Mouse (Mus musculus): ENCODE measurements at regions not wholly inside any gene's neighbourhood (a gene's known extent, or its start where the extent isn't known, plus 50 kb on each side); places are given as distances from the start of the nearest gene placed in this dataset.

DNA sequence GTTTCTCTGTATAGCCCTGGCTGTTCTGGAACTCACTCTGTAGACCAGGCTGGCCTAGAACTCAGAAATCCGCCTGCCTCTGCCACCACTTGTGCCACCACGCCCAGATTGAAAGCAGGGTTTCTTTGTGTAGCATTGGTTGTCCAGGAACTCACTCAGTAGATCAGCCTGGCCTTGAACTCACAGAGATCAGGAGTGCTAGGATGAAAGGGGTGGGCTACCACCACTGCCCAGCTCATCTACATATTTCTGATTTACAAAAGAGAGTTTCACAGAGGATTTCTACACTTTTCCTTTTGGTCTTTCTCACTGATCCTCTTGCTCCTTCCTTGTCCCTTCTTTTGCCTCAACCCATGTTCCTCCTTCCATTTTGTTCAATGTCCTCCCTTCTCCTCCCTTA lies 53.1 kb upstream of the Lbx1 start:
- DNase-seq (ENCODE audit: low spot score) = no peak

DNA sequence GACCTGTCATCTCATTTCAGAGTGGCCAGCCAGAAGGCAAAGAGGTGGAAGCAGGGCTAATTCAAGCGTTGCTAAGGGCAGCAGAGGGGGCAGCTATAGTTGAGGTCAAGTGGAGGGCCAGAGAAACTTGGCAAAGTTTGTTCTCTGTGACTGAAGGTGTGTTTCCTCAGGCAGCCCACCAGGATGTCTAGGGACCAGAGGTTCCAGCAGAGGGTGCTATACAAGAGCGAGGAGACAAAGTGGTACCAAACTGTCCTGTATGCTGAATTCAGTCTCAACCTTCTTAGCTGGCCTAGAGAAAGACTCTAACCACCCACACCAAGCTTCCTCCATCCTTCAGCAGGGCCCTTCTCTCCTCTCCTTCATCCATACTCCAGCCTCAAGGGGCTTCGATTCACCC lies 62.2 kb upstream of the Lbx1 start:
- no peak for DNase-seq (ENCODE audit: low spot score)

DNA sequence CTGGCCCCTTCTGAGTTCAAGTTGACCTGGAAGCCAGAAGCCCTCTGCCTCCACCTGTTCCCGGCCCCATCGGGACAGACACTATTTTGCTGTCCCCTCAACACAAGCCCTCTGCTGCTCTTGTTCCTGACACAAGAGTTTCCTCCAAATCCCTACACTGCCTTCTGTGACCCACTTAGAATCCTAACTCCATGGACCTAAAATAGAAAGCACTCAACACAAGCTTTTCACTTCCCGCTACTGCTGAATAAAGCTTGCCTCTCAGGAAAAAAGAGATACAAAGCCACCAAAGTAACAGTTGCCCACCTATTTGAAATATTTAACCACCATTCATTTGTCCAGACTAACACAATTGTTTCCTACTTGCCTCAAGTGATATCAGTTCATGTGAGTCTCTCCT lies 63.7 kb upstream of the Lbx1 start:
- DNase-seq (ENCODE audit: low spot score) = no peak

DNA sequence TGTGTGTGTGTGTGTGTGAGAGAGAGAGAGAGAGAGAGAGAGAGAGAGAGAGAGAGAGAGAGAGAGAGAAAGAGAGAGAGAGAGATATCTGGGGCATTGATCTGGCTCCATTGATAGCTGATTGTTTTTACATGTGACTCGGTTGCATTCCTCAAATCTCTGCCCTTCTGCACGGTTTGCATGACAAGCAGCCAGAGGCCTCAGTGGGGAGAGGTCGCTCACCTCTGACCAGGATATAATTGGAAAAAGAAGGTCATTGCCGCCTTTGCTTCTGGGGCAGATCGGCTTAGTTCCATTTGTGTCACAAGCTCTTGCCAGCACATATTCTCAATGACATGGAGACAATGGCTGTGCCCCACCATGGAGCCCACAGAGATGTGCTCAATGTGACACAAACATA lies 63.8 kb upstream of the Btrc start:
- DNase-seq (ENCODE audit: low spot score) = no peak

DNA sequence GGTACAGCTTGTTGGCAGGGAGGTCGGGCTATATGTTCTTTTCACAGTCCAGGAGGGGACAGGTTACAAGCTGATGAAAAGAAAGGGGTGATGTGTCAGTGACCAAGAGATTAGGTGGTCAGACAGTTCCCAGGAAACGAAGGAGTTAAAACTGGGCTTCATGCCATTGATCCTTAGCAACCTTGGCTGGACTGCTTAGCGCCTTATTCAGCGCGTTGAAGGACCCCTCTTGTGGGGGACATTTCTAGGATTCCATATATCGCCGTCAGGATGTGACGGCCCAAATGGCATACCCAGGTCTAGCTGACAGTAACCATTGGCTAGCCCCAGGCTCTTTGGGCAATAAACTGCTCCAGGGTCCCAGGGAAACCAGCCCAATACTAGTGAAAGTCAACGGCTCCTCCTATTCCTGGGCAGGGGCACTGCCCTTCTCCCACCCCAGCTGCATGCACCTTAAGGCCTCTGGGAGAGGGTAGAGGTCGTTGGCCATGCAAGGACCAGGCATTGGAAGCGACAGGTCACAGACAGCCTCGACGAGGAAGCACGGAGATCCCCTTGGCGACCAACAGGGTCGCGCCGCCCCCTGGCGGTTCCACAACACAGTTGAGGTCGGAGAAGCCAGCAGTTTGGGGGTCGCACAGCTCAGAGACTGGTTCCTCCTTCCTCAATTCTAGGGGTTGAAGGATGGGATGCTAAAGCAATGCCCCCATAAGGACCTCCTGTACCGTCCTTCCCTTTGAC lies 62.7 kb upstream of the Btrc start:
- DNase-seq (ENCODE audit: low spot score) = no peak

DNA sequence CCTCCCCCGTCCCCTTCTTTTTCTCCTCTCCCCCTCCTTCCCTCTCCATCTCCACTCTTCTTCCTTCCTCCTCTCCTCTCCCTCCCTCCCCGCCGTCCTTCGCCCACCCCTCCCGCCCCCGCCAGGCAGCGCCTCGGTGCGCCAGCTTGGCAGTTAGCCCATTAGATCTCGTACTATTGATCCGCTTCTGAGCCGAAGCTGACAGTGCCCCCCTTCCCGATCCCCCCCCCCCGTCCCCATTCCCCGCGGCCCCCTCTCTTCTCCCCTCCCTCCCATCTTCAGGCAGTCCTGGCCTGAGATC lies 62.2 kb upstream of the Btrc start:
- no peak for DNase-seq (ENCODE audit: low spot score)

DNA sequence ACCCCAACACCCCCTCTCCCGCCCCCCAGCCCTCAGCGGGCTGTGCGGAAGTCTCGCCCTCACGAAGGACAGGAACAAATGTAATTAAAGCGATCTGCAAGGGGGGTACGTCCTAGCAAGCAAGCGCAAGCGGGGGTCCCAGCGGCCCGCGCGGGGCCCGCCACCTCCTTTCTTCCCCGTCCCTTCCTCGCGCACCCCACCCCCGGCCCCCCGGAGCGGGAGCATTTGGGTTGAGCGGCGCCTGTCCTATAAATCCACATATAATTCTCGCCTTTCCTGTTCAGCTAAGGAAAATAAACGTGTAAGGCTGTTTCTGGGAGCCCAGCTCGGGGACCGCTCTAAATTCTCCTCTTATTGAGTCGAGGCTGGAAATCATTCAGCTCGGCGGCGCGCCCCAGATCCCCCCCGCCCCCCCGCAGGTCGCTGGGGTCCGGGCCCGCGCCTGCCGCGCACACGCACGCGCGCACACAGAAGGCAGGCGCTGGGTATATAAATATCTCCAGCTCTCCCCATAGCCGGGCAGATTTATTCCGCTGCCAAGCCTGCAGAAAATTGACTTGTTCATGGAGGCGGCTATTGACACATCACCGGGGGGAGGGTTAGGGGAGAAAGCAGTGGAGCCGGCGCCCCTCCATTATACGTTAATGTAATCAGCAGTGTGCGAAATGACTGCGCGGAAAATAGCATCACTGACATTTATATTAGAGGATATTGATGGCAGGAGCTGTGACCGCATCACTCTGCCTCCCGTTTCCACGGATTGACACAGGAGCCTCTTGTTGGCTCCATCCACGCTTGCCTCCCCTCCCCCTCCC lies 61.6 kb upstream of the Btrc start:
- DNase-seq (ENCODE audit: low spot score) = peak; percentile 79

DNA sequence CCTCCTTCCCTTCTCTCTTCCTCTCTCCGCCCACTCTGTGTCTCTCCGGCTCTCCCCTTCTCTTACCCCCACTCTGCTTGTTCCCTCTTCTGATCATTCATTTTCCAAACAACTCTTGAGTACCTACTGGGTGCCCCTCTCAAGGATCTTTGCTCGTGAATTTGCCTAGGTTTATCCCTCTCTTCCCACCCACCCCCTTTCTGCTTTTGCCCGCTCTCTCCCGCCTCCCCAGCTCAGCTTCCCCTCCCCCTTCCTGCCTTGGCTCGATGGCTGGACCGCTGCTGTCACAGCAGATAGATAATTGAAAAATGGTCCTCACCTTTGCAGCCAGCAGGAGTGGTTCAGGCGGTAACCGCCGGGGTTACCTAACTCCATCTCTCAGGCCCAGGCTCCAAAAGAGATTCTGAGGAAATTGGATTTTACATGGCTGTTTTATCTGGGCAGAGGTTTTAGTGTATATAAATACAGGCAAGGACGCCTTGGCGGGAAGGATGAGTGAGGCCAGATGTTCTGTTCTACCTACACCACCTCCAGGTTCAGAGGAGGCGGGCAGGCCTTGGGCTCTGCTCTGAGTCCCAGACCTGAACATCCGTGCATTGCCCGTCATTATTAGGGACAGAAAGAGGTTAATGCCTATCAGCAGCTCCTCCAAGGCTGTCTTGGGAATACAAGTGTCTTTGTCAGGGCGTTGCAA lies 60.8 kb upstream of the Btrc start:
- no peak for DNase-seq (ENCODE audit: low spot score)

DNA sequence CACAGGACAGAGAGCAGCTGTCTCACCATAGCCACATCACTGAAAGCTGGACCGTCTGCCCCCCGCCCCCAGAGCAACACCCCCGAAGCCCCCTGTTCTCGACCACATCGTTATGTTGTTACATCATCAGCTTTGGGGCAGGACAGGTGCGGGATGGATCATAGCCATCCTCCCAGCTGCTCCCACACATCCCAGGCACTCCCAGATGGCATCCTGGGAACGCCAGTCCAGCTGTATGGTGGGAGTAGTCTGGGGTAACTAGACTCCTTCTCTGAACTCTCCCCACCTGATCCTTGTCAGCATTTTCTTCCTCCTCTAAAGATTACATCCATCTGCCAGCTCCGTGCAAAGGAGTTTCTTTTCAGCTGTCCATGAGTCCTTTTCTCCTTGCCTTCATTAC lies 59.0 kb upstream of the Btrc start:
- DNase-seq (ENCODE audit: low spot score) = peak; percentile 51

DNA sequence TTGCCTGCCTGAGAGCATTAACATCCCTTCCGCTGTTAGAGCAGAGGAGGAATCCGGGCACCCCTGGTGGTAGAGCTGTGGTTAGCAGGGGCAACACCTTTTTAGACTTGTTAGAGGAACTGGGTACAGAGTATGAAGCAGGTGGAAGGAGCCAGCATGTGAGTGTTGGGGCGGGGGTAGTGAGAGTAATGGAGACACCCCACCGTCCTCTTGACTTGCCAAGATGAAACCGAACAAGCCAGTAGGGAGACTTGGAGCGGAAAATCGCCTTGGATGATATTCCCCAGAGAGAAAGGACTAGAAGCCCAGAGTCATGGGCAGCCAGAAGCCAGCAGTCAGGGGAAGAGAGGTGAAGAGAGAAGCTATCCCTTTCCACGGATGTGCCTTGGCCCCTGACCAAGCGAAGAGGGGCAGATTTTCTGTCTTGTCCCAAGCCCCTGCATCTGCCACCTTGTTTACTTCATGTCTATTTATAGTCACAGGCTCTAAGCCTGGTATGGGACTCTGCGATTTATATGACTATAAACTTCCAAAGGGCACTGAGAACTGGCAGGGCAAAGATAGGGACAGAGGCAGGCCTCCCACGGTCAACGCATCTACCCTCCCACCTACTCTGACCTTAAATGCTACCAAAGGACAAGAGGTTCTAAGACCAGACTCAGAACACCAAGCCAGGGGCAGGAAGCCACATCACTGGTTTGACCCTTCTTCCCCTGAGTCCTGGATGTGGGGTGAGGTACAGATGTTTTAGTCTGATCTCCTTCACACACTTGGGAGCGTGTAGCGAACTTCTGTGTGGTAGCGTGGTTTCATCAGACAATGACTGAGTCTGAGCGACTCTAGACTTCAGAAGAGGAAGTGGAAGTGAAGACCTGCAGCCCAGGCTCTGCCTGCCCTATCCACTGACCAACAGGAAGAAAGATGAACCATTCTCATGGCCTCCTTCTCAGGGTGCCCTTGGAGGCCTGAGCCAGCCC lies 55.9 kb upstream of the Btrc start:
- DNase-seq (ENCODE audit: low spot score) = no peak

DNA sequence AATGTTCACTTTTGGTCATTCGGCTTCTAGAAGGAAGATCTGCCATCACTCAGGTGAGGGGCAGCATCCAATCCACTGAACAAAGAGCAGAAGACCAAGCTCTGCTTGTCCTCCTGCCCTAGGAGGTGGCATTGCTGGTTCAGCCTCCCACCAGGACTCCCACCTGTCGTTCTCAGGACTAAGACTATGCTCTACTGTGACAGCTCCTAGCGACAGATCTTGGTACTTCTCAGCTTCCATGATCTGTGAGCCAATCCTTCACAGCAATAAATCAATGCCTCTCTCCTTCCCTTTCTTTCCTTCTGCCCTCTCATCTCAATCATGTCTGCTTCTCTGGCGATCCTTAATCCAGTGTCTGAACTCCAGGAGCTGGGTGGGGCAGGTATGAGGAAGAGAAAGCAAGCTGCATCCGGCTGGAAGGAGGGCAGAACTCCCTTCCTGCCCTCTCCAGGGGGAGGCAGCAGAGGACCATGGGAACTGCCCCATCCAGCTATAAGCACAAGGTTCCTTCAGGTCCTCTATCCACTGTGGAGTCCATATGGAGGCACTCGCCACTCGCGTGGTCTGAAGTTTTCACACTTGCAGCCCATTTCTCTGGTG lies 54.8 kb upstream of the Btrc start:
- no peak for DNase-seq (ENCODE audit: low spot score)

DNA sequence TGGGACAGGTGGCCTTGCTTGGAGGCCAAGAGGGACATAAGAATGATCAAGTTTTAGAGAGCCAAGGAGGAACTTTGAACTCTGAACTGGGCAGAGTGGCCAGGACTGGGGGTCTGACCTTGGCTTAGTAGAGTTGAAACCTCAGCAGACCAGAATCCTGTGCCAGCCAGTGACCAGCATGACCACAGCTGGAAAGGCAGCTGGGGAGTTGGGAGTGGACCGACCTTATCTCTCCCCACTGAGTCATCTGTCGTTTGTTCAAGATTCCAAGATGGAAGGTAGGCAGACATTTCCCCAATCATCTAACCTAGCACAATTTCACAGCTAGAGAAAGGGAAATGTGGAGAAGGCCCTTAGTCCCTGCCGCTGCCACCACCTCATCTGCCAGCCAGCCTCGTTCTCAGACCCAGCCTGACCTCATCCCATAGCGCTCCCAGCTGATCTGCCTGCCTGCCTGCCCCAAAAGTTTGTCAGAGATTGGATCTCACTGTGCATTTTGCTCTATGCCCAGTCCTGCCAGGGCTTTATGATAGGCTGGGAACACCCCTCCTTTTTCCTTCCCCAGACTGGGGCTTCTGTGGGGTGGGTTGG lies 53.1 kb upstream of the Btrc start:
- DNase-seq (ENCODE audit: low spot score) = no peak

DNA sequence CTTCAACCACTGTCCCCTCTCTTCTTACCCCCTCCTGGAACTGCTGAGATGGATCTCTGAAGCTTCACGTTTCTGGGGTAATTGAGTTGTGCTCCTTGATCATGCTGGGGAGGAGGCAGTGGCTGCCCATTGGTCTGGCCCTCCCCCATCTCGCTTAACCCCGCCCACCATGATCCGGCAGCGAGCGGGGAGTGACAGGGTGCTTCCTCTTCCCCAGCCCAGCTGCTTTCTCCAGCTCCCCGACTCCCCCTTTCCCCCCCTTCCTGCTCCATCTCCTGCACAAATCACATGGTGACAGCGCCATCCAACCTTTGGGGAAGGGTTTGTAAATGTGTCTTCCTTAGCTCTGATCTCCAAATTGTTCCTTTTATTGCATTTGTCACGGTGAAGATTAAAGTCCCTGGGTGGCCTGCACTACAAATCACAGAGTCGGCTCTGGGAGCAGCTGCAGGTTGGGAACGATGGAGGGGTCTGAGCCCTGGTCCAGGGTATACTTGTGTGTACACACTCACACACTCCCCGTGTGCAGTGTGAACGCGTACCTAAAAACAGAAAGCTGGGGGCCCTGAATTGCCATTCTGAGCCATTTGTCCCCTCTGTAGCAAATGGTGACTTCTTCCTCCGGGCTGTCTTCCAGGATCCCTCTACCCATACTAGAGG lies 52.5 kb upstream of the Btrc start:
- peak; percentile 59 for DNase-seq (ENCODE audit: low spot score)

DNA sequence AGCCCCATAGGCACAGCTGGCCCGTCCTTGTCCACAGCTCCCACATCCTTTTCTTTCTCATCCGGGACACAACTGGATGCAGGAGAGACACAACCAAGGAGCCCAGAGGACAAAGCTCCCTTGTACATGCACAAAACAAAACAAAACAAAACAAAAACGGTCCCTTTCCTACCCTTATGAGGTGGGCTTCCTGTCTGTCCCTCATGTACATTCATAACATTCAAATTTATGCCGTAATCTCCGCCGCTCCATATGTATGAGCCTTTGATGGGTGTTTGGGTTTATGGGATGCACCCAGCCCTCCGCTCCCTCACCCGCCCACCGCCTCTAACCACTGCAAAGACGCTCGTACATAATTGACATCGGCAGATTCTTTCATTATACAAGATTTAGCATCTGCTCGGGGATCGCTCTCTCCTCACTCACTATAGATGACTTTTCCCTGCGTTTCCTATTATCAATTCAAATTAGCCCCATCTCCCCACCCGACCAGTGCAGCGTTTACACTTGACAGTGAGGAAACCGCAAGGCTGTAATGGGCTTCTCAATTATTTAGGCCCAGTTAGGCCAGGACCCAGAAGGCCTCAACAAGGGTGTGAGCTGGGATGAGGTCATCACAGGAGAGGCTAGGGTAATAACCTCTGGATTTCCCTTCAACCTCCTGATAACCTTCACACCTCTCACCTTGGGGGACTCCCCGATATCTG lies 51.5 kb upstream of the Btrc start:
- DNase-seq (ENCODE audit: low spot score) = no peak

DNA sequence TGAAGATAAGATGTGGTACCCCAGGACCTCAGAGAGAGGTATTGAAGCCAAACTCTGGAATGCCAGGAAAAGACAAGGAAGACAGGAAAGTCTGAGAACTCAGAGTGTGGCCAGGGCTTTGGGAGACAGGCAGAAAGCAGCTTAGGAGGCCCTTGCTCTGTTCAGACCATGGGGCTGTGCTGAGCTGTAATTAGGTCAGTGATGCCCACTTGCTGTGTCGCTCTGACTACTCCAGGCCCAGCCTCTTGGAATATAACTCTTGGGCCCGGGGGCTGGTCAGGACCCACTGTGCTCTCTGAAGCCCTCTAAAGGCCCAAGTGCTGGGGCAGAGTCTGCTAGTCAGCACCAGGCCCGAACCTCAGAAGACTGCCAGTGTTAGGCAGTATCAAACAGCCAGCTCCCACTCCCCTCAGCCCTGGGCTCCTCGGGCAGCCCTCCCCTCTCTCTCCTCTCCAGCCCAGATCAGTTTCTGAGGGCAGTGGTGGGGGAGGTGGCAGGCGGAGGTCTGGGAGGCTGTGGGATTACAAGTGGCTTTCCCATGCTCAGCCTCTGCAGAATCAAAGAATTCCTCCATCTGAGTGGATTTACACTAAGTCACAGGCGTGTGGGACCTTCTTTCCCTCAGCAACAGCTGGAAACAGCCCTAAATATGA lies 50.7 kb upstream of the Btrc start:
- DNase-seq (ENCODE audit: low spot score) = no peak
